Mouse (Mus musculus): Measurements from ENCODE around the gene Atp8b4. TPM values are rescaled to one million over a fixed set of nuclear protein-coding genes. Genes with fewer than 3 reads are reported as not detected.

Gene Atp8b4
- 1.4 and 1.7 TPM in 2 replicates for polyA plus RNA-seq (2015; fragmentation: Nextera tagmentation; extraction: Ambion mirVana)

DNA sequence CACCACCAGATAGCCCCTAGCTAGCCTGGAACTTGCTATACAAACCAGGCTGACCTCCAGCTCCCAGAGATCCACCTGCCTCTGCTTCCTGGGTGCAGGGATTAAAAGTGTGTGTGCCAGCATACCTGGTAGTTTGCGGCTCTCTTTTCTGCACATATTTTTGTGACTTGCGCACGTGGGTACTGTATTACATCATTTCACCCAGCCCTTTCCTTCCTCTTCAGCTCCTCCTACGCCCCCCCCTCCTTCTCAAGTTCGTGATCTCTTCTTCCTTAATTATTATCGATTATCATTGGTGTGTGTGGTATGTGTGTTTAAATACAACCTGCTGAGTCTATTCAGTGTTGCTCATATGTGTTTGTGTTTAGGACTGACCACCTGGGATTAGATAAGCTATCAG lies at the start of gene Atp8b4:
Atp8b4 (minus strand) TSS at position 154 of the 400 bp plus-strand sequence.
- Histone ChIP-seq H3K4me3 (ENCODE audit: low read depth, low read length) (no peak within 1 kb of the TSS), H3K4me1 (ENCODE audit: insufficient read depth, low read depth, low read length) (no peaks in the 10 kb centered on the region), H3K27ac (ENCODE audit: low read length) (no peak within 1 kb of the TSS), H3K36me3 (ENCODE audit: insufficient read depth, low read length) (no peaks in the 10 kb centered on the region), H3K4me2 (replicated peaks; ENCODE audit: low read depth, low read length) (no peak within 1 kb of the TSS), H3K9me3 (ENCODE audit: low read length) (no peaks in the 10 kb centered on the region), H3K9ac (replicated peaks; ENCODE audit: low read depth) (no peak within 1 kb of the TSS), H3K27me3 (replicated peaks; ENCODE audit: insufficient read depth, low read length) (no peaks in the 10 kb centered on the region)
- TF ChIP-seq EP300 (IDR thresholded peaks at IDR 0.05) (no peak), CTCF (IDR thresholded peaks at IDR 0.05) (no peak)
- WGBS: 64% methylated on average over 6 of the region's 6 CpGs
- ATAC-seq: no peak
- DNase-seq (ENCODE audit: low spot score): no peak

DNA sequence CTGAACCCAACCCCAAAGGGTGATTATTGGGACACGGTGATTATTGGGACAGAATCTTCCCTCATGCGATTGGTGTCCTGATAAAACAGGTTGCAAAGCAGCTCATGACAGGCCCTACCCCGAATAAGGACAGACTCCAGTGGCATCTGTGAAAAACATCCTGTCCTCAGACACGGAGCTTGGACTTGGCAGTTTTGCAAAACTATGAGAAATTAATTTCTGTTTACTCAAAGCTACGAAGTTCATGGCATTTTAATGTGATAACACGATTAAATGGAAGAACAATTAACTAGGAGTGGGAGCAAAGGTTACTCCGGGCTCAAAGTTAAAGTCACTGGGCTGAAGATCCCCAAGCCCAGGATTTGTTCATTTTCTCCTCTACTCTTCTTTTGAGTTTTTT lies 49.2 kb upstream of the Atp8b4 start:
- no peak overlapping the region for H3K4me3 ChIP-seq (ENCODE audit: low read depth, low read length)
- no peaks in the 10 kb centered on the region for H3K9me3 ChIP-seq (ENCODE audit: low read length)
- H3K4me1 ChIP-seq (ENCODE audit: insufficient read depth, low read depth, low read length): no peaks in the 10 kb centered on the region; the same call in 1 of the 2 replicates
- H3K4me2 ChIP-seq (replicated peaks; ENCODE audit: low read depth, low read length): no peak overlapping the region
- 65% methylated on average over 7 of the region's 7 CpGs for WGBS
- TF ChIP-seq EP300 (IDR thresholded peaks at IDR 0.05) (no peak), CTCF (IDR thresholded peaks at IDR 0.05) (no peak)
- H3K36me3 ChIP-seq (ENCODE audit: insufficient read depth, low read length): no peaks in the 10 kb centered on the region
- no peak overlapping the region for H3K27ac ChIP-seq (ENCODE audit: low read length)
- H3K9ac ChIP-seq (replicated peaks; ENCODE audit: low read depth): no peak overlapping the region
- peaks cover 22% of the 10 kb centered on the region for H3K27me3 ChIP-seq (replicated peaks; ENCODE audit: insufficient read depth, low read length)
- no peak for DNase-seq (ENCODE audit: low spot score)
- no peak for ATAC-seq

DNA sequence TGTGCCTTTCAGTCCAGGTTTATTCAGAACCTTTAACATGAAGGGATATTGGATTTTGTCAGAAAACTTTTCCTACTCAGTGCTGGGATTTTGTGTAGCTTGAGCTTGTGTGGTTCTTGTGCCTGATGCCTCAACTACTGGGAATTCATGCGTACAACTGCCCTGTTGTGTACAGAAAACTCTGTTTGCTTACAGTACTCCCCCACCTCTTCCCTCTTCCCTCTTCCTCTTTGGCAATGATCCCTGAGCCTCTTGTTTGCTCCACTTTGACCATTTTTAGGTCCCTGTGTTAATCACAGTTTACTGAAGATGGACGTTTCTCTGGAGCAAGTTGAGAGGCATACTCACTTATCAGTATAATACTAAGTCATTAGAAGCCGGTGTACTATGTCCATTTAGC lies 45.9 kb upstream of the Atp8b4 start:
- ATAC-seq: no peak
- Histone ChIP-seq H3K27me3 (replicated peaks; ENCODE audit: insufficient read depth, low read length) (no peaks in the 10 kb centered on the region; the same call in 1 of the 2 replicates), H3K9me3 (ENCODE audit: low read length) (no peaks in the 10 kb centered on the region), H3K36me3 (ENCODE audit: insufficient read depth, low read length) (no peaks in the 10 kb centered on the region), H3K4me2 (replicated peaks; ENCODE audit: low read depth, low read length) (no peak overlapping the region), H3K9ac (replicated peaks; ENCODE audit: low read depth) (no peak overlapping the region), H3K4me1 (ENCODE audit: insufficient read depth, low read depth, low read length) (no peaks in the 10 kb centered on the region), H3K4me3 (ENCODE audit: low read depth, low read length) (no peak overlapping the region), H3K27ac (ENCODE audit: low read length) (no peak overlapping the region)
- TF ChIP-seq EP300 (IDR thresholded peaks at IDR 0.05) (no peak), CTCF (IDR thresholded peaks at IDR 0.05) (no peak)
- 46% methylated on average over 3 of the region's 3 CpGs for WGBS
- DNase-seq (ENCODE audit: low spot score): no peak

DNA sequence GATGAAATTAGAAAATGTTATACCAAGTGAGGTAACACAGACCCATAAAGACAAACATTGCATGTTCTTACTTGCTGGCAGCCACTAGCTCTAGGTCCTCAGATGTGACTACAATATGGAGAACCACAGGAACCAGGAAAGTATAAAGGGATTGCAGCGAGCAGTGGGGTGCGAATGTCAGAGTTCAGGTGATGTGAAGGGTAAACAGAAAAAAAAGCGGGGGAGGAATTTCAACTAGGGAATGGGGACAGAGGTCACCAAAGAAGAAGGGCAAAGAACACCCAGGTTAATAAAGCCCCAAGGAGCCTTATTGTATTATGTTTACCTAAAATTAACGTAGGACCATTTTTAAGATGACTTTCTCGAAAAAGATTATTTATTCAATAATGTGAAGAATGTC lies 44.8 kb upstream of the Atp8b4 start:
- Histone ChIP-seq H3K9ac (replicated peaks; ENCODE audit: low read depth) (no peak overlapping the region), H3K27me3 (replicated peaks; ENCODE audit: insufficient read depth, low read length) (no peaks in the 10 kb centered on the region), H3K27ac (ENCODE audit: low read length) (no peak overlapping the region), H3K9me3 (ENCODE audit: low read length) (no peaks in the 10 kb centered on the region), H3K4me3 (ENCODE audit: low read depth, low read length) (no peak overlapping the region), H3K36me3 (ENCODE audit: insufficient read depth, low read length) (no peaks in the 10 kb centered on the region), H3K4me1 (ENCODE audit: insufficient read depth, low read depth, low read length) (no peaks in the 10 kb centered on the region), H3K4me2 (replicated peaks; ENCODE audit: low read depth, low read length) (no peak overlapping the region)
- TF ChIP-seq EP300 (IDR thresholded peaks at IDR 0.05) (no peak), CTCF (IDR thresholded peaks at IDR 0.05) (no peak)
- WGBS: 48% methylated on average over 5 of the region's 5 CpGs
- no peak for DNase-seq (ENCODE audit: low spot score)
- ATAC-seq: no peak

DNA sequence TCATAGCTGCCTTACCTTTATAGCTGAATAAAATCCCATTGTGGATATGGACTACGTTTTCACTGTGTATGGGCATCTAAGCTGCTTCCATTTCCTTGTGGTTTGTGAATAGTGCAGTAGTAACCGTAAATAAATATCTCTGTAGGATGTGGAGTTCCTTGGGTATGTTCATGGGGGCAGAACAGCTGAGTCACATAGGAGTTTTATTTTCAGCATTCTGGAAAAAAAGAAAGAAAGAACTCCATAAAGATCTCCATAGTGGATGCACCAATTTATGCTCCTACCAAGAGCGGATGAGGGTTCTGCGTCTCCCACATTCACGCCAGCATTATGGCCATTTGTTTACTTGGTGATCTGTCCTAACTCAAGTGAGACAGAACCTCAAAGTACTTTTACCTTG lies 41.7 kb upstream of the Atp8b4 start:
- no peaks in the 10 kb centered on the region for H3K27me3 ChIP-seq (replicated peaks; ENCODE audit: insufficient read depth, low read length)
- H3K9me3 ChIP-seq (ENCODE audit: low read length): no peaks in the 10 kb centered on the region
- no peak overlapping the region for H3K4me2 ChIP-seq (replicated peaks; ENCODE audit: low read depth, low read length)
- no peak overlapping the region for H3K27ac ChIP-seq (ENCODE audit: low read length)
- no peak overlapping the region for H3K4me3 ChIP-seq (ENCODE audit: low read depth, low read length)
- ATAC-seq (no peak), DNase-seq (ENCODE audit: low spot score) (no peak)
- H3K9ac ChIP-seq (replicated peaks; ENCODE audit: low read depth): no peak overlapping the region
- TF ChIP-seq CTCF (IDR thresholded peaks at IDR 0.05) (no peak), EP300 (IDR thresholded peaks at IDR 0.05) (no peak)
- H3K36me3 ChIP-seq (ENCODE audit: insufficient read depth, low read length): no peaks in the 10 kb centered on the region
- H3K4me1 ChIP-seq (ENCODE audit: insufficient read depth, low read depth, low read length): no peaks in the 10 kb centered on the region
- 75% methylated on average over 5 of the region's 5 CpGs for WGBS

DNA sequence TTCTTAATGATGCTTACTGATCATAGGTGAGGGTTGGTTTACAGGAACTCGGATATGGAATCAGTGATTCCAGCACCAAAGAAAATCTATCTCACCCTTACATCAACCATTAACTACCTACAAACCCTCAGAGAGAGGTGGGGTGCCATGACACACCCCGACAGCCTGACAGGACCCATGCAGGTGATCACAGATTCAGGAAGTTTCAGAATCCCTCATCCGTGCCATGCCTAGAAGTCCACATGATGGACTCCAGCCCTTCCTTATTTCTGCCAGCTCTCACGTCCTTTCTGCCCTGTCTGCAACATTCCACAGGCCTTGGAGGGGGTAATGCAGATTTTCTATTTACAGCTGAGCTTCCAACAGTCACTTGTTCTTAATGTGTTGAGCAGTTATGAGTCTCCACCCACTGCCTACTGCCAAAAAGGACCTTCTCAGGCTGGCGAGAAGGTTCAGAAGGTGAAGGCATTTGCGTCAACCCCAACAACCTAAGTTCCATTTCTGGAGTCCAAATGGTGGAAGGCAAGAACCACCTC lies 40.0 kb upstream of the Atp8b4 start:
- H3K9me3 ChIP-seq (ENCODE audit: low read length): no peaks in the 10 kb centered on the region
- DNase-seq (ENCODE audit: low spot score) (no peak), ATAC-seq (no peak)
- no peak for TF ChIP-seq EP300 (IDR thresholded peaks at IDR 0.05)
- TF ChIP-seq CTCF (IDR thresholded peaks at IDR 0.05): no peak
- H3K4me3 ChIP-seq (ENCODE audit: low read depth, low read length): no peak overlapping the region
- no peak overlapping the region for H3K4me2 ChIP-seq (replicated peaks; ENCODE audit: low read depth, low read length)
- no peak overlapping the region for H3K9ac ChIP-seq (replicated peaks; ENCODE audit: low read depth)
- WGBS: 81% methylated on average over 6 of the region's 6 CpGs
- no peaks in the 10 kb centered on the region for H3K36me3 ChIP-seq (ENCODE audit: insufficient read depth, low read length)
- H3K27me3 ChIP-seq (replicated peaks; ENCODE audit: insufficient read depth, low read length): no peaks in the 10 kb centered on the region
- no peaks in the 10 kb centered on the region for H3K4me1 ChIP-seq (ENCODE audit: insufficient read depth, low read depth, low read length)
- no peak overlapping the region for H3K27ac ChIP-seq (ENCODE audit: low read length)

DNA sequence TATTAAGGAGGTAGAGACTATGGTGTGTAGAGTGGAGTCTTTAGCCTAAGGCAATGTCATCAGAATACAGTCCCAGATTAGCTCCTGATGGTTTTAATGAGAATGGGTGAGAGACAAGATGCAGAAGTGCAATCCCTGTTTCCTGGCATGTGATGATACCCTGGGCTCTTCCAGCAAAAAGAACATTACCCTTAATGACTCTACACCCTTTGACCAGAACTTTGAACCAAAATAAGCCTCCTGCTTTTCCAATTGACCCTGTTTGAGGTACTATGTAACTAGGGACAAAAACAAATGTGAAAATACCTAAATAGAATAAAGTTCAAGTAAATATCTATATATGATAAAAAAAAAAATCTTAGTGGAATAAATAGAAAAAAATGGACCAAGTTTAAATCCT lies 37.2 kb upstream of the Atp8b4 start:
- H3K36me3 ChIP-seq (ENCODE audit: insufficient read depth, low read length): no peaks in the 10 kb centered on the region
- H3K27me3 ChIP-seq (replicated peaks; ENCODE audit: insufficient read depth, low read length): no peaks in the 10 kb centered on the region
- ATAC-seq (no peak), DNase-seq (ENCODE audit: low spot score) (no peak)
- H3K27ac ChIP-seq (ENCODE audit: low read length): no peak overlapping the region
- no peak overlapping the region for H3K4me2 ChIP-seq (replicated peaks; ENCODE audit: low read depth, low read length)
- no peak overlapping the region for H3K4me3 ChIP-seq (ENCODE audit: low read depth, low read length)
- no peak overlapping the region for H3K9ac ChIP-seq (replicated peaks; ENCODE audit: low read depth)
- no peaks in the 10 kb centered on the region for H3K9me3 ChIP-seq (ENCODE audit: low read length)
- TF ChIP-seq CTCF (IDR thresholded peaks at IDR 0.05) (no peak), EP300 (IDR thresholded peaks at IDR 0.05) (no peak)
- H3K4me1 ChIP-seq (ENCODE audit: insufficient read depth, low read depth, low read length): no peaks in the 10 kb centered on the region
